Mouse (Mus musculus) left cerebral cortex, adult 11 months (tissue): ENCODE data around the gene Phf21a.
"Not testable (repeated sequence)": the region's sequence is repeated elsewhere in the genome, so short reads cannot be mapped to it uniquely, and the experiment has no call there.

Source experiments
- DNase-seq: peaks from one replicate; pipeline ENCODE4 v3.0.0; 2022; ENCODE audit warnings: low spot score

Gene Phf21a

GRCm38 (mm10) chr2:92382759-92383158 lies 289.8 kb downstream of the Phf21a start:
- DNase-seq, result no peak

- DNase-seq, result no peak
These were observed 291.2 kb downstream of the Phf21a start for GRCm38 (mm10) chr2:92384101-92384500.

- no peak for DNase-seq
These were observed 292.5 kb downstream of the Phf21a start for GRCm38 (mm10) chr2:92385113-92386051.

DNA sequence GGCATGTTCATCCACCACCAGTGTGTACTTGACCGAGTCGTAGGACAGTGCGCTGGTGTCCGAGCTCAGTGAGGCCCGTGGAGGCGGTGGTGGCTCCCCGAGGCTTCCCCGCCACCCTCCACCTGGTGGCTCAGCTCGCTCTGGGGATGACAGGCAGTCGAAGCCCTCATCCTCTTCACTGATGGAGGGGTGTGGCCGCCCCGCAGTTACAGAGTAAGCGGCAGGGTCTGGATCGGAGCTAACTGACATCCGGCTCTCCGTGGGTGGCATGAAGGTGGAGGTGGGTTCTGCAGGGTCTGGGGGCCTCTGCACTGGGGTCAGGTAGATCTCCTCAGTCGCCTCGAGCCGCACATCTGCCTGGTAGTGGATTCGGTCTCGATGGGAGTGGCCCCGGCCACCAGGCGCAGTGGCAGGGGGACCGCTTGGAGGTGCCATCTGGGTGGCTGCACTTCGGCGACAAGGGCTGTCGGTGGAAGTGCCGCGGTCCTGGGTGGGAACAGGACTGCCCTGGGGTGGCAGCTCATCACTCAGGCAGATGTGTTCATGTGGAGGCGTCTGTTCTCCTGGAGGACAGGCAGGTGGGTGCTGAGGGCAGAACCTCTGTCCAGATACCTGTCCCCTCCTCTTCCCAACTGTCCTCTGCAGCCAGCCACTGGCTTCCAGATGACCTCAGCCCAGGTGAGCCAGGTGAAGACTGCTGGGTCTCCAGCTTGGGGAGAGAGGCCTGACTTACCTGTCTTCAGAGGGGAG lies 294.1 kb downstream of the Phf21a start:
- DNase-seq, result no peak

DNA sequence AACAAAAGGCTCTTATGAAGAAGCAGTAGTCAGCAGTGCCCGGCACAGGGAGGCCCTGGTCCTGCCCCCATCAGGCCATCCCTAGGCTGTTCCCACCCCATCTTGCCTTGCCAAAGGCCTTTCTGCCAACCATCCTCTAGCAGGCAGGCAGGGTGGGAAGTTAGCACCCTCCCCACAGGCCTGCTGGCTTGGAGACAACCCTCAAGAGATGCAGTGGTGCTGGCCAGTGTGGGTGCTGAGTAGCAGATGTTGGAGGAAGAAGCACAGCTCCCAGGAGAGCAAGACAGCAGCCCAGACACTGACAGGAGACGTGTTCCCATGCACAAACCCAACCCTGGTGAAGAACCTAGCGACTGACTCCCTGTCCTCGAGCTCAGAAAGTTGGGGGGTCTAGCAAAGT lies 294.7 kb downstream of the Phf21a start:
- peak; percentile 77 for DNase-seq

DNA sequence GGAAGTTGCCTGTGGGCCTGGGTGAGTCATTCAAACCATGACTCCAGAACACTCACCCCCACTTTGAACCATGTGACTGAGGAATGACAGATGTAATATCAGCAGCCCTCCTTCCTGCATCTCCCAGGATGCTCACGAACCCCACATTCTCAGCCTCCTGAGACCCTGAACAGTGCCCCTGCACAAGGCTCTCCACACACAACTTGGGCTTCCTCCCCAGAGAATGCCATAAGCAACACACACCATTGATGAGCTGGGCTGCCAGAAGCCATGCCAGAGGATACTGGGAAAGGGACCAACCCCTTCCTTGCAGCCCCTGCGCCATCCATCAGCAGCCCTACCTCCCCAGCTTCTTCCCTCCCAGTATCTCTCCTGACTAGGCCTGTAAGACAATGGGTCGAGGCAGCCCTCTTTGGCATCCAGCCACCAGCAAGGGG lies 295.2 kb downstream of the Phf21a start:
- no peak for DNase-seq

- DNase-seq, result peak; percentile 95
These were observed 296.1 kb downstream of the Phf21a start for GRCm38 (mm10) chr2:92388891-92389641.

GRCm38 (mm10) chr2:92389645-92390044 lies 296.7 kb downstream of the Phf21a start:
- DNase-seq, result no peak

DNA sequence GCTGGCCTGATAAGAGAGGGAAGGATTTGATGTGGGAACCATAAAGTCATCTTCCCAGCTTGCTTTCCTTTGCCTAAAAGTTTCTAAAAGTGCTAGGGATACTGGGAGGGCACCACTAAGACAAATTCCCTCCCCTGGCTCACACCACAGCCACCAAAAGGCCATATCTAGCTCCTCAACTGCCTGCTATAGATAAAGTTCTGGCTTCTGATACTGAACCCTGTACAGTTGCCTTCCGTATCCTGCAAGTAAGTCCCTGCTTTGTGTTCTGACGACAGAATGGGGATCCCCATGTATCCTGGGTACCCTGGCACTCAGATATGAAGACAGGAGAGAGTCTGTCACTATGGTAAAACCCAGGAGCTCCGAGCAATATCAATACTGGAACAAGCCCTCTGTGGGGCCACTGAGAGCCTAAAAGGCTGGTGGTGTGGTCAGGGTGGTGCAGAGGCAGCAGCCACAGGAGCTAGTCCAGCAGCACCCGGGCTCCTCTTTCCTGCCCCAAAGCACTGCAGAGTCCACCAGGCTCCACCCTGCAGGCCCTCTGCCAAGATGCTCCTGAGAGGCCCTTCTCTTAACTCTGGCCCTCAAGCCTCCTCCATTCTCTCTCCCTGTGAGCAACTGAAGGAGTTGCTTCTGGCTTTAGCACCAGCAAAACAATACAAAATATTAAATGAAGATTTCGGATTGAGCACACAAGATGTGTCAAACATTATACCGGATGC lies 297.5 kb downstream of the Phf21a start:
- DNase-seq, result no peak

GRCm38 (mm10) chr2:92391116-92391515 lies 298.2 kb downstream of the Phf21a start:
- DNase-seq, result no peak

DNA sequence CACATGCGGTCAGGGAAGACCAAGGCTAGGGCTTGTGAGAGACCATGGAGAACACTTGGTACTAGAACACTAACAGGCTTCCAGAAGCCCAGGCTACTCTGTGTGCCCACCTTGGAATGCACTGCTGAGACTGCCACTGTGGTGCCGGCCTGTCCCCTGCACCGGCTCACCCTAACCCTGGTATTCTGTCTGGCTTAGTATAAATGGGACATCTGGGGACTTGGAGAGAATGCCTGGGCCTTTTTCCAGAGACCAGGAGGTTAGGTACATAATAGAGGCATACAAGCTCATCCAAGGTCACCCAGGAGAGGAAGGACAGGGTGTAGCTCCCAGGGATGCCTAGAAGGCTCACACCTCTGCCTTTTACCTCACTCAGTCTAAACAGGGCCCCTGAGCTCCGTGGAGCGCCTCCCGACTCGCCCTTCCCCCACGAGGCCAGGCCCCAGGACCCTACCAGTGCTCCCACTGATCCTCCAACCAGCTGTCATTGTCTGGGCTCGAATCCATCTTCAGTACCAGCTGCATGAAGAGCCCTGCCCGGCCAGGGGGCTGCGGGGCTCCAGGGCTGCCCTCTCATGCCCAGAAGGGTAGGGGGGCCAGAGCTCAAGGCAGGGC lies 298.9 kb downstream of the Phf21a start:
- DNase-seq, result no peak

DNA sequence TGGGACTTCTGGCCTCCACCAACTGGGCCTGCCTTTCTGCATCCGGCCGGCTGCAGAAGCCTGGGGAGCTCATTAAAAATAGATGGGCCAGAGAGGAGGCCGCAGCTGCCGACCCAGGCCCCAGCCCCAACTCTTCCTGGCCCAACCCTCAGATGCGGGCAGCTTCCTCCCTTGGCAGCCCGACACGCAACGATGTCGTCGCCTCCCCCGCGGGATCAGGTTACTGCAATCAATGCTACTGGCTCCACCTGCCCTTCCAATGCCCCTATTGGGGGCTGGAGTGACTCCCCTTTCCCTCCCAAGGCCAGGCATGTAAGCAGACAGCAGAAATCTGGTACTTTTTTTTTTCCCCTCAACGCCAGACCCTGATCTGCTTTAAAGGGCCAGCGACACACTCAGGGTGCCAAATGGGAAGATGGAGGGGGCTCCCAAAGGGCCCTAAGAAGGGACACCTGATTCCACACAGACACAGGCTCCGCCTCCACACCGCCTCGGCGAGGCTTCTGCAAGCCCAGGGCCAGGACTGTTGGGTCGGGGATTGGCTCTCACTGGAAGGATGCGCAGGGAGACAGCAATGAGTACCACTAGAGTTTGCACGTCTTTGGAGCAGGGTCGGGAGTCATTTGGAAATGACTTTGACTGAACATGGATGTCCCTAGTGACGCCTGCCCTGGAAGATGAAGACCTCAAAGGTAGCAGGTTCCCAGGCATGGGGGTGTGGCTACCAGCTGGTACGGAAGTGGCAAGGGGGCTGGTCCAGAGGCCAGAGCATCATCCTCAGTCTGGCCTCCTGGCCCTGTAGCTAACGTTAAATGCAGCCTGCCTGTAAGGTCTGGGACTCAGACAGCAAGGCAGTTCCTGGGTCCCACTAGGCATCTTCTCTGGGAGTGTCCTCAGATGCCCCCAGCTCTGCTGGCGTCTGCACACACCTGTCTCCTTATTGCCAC lies 299.7 kb downstream of the Phf21a start:
- DNase-seq, result no peak

- DNase-seq, result no peak
These were observed 302.6 kb downstream of the Phf21a start for GRCm38 (mm10) chr2:92395535-92395934.

GRCm38 (mm10) chr2:92397436-92397835 lies 304.5 kb downstream of the Phf21a start:
- DNase-seq, result no peak

GRCm38 (mm10) chr2:92399877-92400276 lies 307.0 kb downstream of the Phf21a start:
- not testable (repeated sequence) for DNase-seq

GRCm38 (mm10) chr2:92400682-92401081 lies 307.8 kb downstream of the Phf21a start:
- DNase-seq, result no peak

DNA sequence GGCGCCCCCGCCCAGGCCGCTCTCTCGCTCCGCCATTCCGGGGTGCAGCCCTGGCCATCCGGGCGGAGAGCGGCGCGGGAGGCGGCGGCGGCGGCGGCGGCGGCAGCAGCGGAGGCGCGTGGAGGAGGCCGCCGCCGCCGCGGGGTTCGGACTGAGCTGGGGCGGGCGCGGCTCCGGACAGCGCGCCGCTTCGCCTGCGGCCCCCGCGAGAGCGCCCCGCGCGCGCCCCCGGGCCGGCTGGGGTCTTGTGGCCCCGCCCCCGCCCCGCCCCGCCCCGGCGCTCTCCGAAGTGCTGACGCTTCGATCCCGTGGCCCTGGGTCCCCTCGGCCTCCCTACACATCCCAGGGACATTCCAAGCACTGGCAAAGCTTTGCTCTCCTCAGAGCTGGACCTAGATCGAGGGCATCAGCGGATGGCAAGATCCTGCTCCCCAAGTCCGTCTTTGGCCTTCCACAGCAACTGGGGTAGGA lies 308.2 kb downstream of the Phf21a start, which contains the start of gene Mapk8ip1:
Mapk8ip1 (minus strand) TSS at position 173 of the 471 bp plus-strand sequence.
- DNase-seq, result no peak

DNA sequence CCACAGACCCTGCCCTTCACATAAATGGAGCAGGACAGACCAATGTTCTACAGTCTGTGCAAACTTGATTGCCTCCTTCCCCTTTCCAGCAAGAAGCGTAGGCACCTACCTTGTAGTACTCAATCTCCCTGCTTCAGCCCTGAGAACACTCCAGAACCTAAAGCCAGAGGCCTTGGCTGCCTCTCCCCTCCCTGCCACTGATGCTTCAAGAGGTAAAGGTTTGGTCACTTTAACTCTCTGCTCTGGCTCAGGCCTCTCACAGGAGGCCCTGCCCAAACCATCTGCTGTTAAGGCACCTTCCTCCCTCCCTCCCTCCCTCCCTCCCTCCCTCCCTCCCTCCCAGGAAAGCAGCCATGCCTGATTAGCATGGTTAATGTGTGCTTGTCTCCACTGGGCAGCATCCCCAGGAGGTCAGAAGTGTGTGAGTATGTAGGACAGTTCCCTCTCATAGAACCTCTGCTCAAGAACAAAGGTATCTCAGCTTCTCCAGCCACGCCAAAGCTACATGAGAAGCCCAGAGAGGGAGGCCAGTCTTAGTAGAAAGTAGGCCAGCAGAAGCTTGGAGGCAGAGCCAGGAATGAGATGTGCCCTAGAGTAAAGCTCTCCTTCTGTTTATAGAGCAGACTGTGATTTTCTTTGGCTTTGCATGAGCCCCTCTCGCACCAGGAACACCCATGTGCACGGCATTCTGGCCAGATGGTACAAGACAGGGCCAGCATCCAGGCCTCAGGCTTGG lies 309.8 kb downstream of the Phf21a start:
- no peak for DNase-seq

DNA sequence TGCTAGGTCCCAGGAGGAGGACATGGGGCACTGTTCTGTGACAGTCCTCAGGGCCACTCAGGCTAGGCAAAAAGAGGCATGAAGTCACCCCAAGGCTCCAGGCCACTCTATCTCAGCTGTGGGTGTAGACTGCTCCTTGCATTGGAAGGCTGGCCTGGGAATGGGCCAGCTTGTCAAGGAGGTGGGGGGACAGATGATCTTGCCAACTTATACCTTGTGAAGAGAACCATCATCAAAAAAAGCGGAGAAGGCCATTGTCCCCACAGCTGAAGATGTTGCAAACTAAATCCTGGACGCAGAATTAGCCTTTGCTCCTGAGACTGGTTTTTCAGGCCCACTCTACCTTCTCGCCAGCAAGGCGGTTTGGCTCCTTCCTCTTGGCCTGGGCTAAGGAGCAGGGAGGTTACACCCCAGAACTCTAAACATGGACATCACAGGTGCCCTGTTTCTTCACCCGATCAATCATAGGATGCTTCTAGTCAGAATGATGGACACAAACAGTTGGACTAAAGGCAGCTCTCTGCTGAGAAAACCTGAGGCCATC lies 310.9 kb downstream of the Phf21a start:
- DNase-seq, result no peak
